Mouse (Mus musculus) lung, embryonic 16.5 days (tissue): ENCODE measurements around the gene Rhox7a. TPM values are rescaled to one million over a fixed set of nuclear protein-coding genes. Genes with fewer than 3 reads are reported as not detected.

Experiments
- polyA plus RNA-seq: library from polyadenylated mRNA; unstranded; fragments of >200 nt; fragmentation: Nextera tagmentation; extraction: Ambion mirVana; gene quantifications from 2 replicates; pipeline ENCODE4 v1.2.1, GENCODE M21; 2015

Rhox7a gene
- polyA plus RNA-seq, 1 experiment from 2014 or later: not detected

Other genes with a start within 250 kb of the Rhox7a start
- gene Rhox4f, start 224.0 kb upstream of the Rhox7a start, polyA plus RNA-seq: not detected in 2 replicates
- not detected in 2 replicates for gene Rhox3g, start 203.1 kb upstream of the Rhox7a start, polyA plus RNA-seq
- not detected in 2 replicates for gene Rhox2g, start 188.2 kb upstream of the Rhox7a start, polyA plus RNA-seq
- not detected in 2 replicates for gene Rhox4g, start 180.4 kb upstream of the Rhox7a start, polyA plus RNA-seq
- not detected in 2 replicates for gene Rhox3h, start 162.9 kb upstream of the Rhox7a start, polyA plus RNA-seq
- gene Rhox2h, start 158.4 kb upstream of the Rhox7a start, polyA plus RNA-seq: not detected in 2 replicates
- gene Rhox5, start 26.8 kb upstream of the Rhox7a start, polyA plus RNA-seq: 3.1 and 3.2 TPM in 2 replicates
- gene Rhox6, start 4.8 kb upstream of the Rhox7a start, polyA plus RNA-seq: not detected in 2 replicates
- not detected in 2 replicates for gene Rhox8, start 47.3 kb downstream of the Rhox7a start, polyA plus RNA-seq
- gene Rhox7b, start 65.5 kb downstream of the Rhox7a start, polyA plus RNA-seq: not detected in 2 replicates
- not detected in 2 replicates for gene Rhox9, start 70.1 kb downstream of the Rhox7a start, polyA plus RNA-seq
- not detected in 2 replicates for gene Btg1-ps1, start 187.1 kb downstream of the Rhox7a start, polyA plus RNA-seq
- gene Btg1-ps2, start 211.4 kb downstream of the Rhox7a start, polyA plus RNA-seq: not detected in 2 replicates
- gene Rhox10, start 234.8 kb downstream of the Rhox7a start, polyA plus RNA-seq: not detected in 2 replicates